Mouse (Mus musculus): Measurements from ENCODE around the gene Nos1ap.

Nos1ap gene

DNA sequence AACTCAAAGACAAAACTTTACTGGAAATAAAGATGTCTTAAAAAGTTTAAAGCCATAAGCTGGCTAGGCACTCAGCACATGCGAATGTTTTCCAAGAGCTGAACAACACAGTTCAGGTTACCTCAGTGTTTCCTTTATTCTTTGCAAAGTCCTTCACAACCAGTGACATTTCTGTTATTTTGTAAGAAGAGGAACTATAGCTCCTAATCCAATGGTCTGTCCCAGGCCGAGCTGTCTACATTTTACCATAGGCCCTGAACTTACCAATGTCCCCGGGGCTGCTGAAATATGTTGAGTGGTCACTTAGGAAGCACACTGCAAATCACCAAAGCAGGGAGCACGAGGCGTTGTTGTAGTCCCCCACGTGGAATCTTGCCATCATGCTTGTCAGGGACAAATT is 319.4 kb downstream of the Nos1ap start:
- DNase-seq, result no peak

DNA sequence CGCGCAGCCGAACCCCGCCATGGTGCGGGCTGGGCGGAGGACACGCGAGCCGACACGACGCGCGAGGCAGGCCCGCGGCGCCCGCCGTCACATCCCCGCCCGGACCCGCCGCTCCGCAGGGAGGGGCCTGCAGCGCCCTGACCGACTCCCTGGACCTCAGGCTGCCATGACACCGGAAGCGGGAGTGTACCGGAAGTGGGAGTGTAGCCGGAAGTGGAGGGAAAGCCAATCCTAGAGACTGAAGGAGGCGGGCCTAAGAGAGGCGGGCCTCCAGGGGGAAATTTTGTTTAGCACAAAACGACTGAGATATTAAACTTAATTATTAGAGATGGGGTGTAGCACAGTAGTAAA is 334.1 kb downstream of the Nos1ap start:
- DNase-seq, result peak; percentile 88 to 91

DNA sequence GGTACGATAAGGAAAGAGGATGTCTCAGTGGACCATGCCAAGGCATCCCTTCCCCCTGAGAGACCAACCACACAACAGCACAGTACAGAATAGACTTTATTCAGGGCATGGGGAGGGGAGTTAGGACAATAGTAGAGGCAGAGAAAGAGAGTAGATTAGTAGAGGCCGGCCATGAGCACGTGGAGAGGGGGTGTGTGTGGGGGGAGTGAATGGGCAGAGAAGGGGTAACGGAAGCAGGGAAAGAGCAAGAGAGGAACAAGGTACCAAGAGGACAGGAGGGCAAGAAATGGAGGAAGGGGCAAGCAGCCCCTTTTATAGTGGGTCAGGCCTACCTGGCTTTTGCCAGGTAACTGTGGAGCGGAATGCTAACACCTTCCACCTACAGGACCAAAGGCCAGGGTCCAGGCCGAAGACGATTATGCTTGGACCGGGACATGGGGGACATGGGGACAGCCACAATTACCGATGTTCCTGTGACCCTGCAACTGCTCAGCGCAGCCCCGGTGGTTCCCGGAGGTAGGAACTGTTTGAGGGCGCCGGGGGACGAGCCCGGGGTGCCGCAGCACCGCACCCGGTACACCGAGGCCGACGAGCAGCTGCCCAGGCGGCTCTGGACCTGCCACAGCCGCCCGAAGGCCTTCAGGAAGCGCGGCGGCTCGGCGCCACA is 334.6 kb downstream of the Nos1ap start:
- DNase-seq, result no peak
